Mouse (Mus musculus): ENCODE data around the gene Aipl1.

DNA sequence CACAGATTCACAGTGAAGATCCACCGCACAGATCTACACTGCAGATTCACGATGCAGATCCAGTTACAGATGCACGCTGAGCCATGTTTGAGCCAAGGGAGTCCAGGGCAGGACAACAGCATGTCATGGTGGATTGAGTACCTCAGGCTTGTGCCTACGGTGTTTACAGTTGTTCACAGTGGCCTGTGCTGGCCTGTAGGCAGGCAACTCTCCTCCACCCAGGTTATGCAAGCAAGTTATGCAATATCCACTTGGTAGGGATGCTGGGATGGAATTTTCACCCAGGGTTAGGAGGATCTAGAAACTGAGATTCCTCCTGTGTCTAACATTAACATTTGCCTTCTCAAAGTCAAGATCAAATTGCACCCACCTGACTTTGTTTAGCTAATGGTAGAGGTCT lies 45.3 kb upstream of the Aipl1 start:
- no peak for TF ChIP-seq CTCF (IDR thresholded peaks at IDR 0.05; ENCODE audit: borderline replicate concordance, control insufficient read depth, extremely low read depth, insufficient read depth, low read length, poor library complexity)
- TF ChIP-seq POLR2A (IDR thresholded peaks at IDR 0.05; ENCODE audit: control insufficient read depth, extremely low read depth, insufficient read depth, low read length, poor library complexity), result no peak
